Mouse (Mus musculus) frontal cortex, postnatal 10 days (tissue): ENCODE measurements at regions not wholly inside any gene's neighbourhood (a gene's known extent, or its start where the extent isn't known, plus 50 kb on each side); places are given as distances from the start of the nearest gene placed in this dataset.

Source experiments
- DNase-seq, 2 experiments: peaks; one replicate each; pipeline ENCODE4 v3.0.0; 2022; ENCODE audit warnings: low spot score in 2 of 2, mixed read lengths in 1 of 2

GRCm38 (mm10) chr10:6053207-6053606 is 131.0 kb upstream of the Rgs17 start:
- DNase-seq = no peak

GRCm38 (mm10) chr10:6043358-6043757 is 121.2 kb upstream of the Rgs17 start:
- DNase-seq = no peak

- no peak for DNase-seq
Observed at GRCm38 (mm10) chr10:6039771-6040170, 117.6 kb upstream of the Rgs17 start.

DNA sequence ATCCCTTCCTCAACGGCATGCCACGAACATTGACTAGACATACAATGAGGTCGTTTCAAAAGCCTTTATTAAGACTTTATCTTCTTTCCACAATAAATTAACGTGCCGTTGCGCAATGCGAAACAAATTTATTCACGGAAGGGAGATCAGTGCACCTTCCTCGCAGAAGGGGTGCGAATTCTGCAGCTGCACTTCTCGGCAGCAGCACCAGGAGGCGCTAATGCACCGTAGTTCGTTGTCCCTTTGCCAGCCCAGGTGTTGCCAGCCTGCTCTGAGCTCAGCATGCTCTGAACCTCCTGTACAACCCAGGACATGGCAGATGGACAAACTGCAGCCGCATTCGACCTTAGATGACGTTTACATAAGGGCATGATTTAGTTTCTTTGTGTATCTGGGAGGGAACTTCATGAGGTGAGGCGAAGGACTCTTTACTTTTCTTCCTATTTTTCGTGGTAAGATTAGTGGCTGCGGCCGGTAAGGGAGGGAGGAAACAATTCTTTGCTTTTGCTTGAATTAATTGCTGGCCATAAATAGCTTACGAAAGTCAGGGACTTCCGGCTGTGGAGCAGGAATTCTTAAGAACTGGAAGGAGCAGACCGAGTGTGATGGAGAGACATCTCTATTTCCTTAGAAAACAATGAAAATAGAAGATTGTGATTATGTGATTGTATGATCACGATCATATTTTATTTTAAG is 113.7 kb upstream of the Rgs17 start:
- DNase-seq = peak; percentile 34 to 70

DNA sequence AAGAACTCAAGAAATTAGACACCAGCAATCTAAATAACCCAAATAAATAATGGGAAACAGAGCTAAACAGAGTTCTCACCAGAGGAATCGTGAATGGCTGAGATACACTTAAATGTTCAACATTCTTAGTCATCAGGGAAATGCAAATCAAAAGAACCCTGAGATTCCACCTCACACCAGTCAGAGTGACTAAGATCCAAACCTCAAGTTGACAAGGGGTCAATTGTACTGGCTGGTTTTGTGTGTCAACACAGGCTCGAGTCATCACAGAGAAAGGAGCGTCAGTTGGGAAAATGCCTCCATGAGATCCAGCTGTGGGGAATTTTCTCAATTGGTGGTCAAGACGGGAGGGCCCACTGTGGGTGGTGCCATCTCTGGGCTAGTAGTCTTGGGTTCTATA is 110.3 kb upstream of the Rgs17 start:
- no peak for DNase-seq

- DNase-seq = no peak
Observed at GRCm38 (mm10) chr10:6027551-6027950, 105.4 kb upstream of the Rgs17 start.

DNA sequence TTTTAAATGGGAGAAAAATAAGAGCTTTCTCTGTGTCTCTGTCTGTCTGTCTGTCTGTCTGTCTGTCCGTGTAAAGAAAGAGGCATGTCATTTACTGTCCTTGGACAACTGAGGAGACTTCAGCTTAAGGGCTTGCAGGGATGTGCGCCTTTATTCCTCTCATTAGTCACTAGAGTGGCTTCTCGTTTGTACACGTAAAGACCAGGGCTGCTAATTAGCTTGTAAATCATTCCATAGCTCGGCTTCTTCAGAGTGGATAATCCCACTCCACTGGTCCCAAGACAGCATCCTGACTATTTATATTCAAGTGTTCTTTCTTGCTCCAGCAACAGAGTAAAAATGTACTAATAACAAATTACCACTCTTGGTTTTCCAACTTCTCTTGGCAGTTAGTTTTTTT is 104.1 kb upstream of the Rgs17 start:
- no peak for DNase-seq

DNA sequence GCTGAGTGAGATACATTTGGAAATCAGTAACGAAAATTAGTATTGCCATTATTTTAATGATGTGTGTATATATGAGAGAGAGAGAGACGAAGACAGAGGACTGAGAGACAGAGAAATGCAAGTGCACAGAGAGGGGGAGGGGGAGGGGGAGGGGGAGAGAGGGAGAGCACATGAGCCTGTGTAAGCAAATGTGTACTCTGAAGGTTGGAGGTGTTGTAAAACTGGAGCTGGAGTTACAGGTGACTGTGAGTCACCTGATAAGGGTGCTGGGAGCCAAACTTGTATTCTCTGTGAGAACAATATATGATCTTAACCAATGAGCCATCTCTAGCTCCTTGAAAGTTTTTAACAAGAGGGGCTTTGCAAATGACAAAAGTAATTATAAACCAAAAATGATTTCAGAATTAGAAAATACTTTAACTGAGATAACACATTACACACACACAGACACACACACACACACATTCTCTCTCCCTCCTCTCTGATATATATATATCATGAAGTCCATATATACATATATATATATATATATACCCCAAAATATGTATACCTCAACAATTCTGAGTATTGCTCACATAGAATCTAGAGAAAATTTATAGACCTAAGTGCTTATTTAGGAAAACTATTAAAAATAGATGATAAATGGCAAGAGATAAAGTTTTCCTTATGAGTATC is 100.5 kb upstream of the Rgs17 start:
- no peak for DNase-seq

DNA sequence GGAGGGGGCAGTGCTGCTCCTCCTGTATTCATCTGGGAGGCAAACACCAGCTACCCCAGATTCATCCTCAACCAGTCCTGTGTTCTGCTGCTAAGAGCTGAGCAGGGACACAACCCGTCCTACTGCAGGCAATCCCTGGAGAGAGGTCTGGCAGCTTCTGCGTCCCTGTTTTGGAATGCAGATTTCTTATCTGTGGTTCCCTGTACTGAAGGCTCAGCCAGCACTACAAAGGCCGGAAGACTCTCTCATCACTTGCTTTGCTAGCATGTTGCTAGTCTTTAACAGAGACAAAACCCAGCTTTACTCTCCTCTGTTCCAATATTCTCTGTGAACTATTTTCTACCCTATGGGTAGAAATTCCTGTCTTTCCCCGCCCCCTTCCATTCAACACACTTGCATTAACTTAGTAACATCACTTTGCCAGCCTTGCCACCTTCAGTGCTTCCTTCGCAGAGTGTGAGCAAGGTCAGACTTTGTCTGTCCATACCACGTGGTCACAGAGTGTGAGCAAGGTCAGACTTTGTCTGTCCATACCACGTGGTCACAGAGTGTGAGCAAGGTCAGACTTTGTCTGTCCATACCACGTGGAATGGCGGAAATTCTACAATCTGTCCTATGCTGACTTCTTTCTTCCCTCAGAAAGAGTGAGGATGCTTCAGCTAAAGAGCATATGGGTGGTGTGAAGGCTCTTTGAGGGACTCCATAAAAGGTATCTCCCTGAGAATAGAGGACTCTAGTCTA is 98.9 kb upstream of the Rgs17 start:
- DNase-seq = no peak

DNA sequence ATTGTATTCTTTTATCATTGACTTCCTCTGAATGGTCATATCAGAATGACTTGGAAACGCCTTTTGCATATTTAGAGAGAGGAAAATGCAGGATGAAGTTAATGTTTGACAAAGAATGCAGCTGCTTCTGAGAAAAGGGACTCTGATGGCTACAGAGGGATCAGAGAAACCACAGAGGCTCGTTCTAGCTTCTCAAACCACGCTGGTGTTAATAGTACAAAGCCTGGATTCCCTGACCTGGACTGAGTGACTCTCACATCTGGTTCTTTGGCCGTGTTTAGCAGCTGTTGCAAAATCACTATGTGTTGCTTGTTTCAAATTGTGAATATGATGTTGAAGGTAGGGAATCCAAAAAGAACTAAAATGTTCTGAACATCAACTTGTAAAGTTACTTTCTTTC is 91.5 kb upstream of the Rgs17 start:
- no peak for DNase-seq

DNA sequence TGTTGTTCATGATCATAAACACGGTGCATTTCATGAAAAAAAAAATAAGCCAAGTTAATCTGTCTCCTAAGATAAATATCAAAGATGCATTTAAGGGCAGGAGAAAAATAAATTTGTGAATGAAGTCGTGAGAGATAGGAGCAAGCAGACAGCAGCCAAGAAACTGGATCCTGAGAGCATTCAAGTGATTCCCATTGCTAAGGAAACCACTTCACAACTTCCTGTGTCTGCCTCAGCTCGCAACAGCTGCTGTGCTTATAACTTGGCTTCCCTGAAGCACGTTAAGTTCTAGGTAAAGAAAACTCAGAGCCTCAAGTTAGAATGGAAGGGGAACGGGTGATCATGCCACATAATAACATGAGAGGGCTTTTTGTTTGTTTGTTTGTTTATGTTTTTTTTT is 89.3 kb upstream of the Rgs17 start:
- peak in 1 of 2 experiments; percentile 8 for DNase-seq

GRCm38 (mm10) chr10:6011029-6011428 is 88.8 kb upstream of the Rgs17 start:
- DNase-seq = no peak

- no peak for DNase-seq
Observed at GRCm38 (mm10) chr10:6007238-6007972, 85.2 kb upstream of the Rgs17 start.

DNA sequence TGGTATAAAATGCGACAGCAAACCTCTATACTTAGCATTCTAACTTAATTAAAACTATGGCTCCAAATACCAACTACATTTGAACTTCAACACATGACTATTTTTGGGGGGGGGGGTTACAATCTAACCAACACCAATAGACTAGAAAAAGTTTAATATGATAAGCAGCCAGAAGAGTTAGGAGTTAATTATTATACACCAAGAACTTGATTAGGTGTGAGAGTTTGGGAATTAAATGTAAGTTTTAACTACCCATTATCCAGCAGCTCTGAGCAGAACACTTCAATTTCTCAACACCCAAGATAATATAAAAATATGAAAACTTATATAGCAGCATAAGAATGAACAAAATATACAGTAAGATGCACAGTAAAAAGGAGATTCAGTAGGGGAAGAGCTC is 59.2 kb upstream of the Rgs17 start:
- DNase-seq = no peak

DNA sequence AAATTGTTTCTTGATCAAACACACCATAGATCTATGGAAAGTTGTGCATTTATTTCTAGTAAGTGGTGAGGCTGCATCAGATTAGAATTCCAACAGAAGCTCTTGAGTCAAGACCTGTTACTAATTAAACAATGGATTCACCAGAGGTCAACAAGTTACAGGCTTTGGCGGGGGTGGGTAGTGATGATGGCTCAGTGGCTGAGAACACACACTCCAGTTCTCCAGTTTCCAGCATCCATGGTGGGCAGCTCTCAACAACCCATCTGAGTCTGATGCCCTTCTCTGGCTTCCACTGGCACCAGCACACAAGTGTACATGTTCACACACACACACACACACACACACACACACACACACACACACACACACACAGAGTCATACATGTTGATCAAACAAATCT is 56.3 kb upstream of the Rgs17 start:
- no peak for DNase-seq
